Comparison of ENCODE assay signal across 28 mouse cellular contexts in genomic region chr15:27871260-27871659, GRCm38 (mm10).
DNase-seq lines count a peak whose midpoint lies in the region; ATAC-seq and TF ChIP-seq lines count a peak whose summit lies in the region.
"Had no signal": no experiment of that assay in that cellular context is flagged by ENCODE, and none has a peak within 500 bp of the region (broad histone marks: within the 10 kb centered on the region; RNA-seq: fewer than 3 reads in every experiment).

No protein-coding gene starts in this region.

- no peaks in the 10 kb centered on the region for H3K27me3 ChIP-seq in heart, embryonic 13.5 days (replicated peaks)
- H3K27me3 ChIP-seq in heart, adult 2 months (ENCODE audit: control insufficient read depth, insufficient read depth, low read length) = no peaks in the 10 kb centered on the region
- H3K27me3 ChIP-seq in testis, adult 2 months (ENCODE audit: control insufficient read depth, insufficient read depth, low read length) = no peaks in the 10 kb centered on the region
- H3K27me3 ChIP-seq in liver, embryonic 14.5 days (ENCODE audit: control insufficient read depth, insufficient read depth, low read length) = no peaks in the 10 kb centered on the region
- H3K27me3 ChIP-seq: embryonic facial prominence, embryonic 12.5 days; forebrain, embryonic 13.5 days; hindbrain, embryonic 15.5 days; intestine, embryonic 15.5 days; midbrain, embryonic 15.5 days; neural tube, embryonic 12.5 days; Patski had no signal

- peaks cover 1% of the 10 kb centered on the region; the same call in 1 of the 2 replicates for H3K79me2 ChIP-seq in heart, adult 2 months (replicated peaks; ENCODE audit: control insufficient read depth, insufficient read depth, low read length)

- peak overlapping the region; percentile 55 for H3K27ac ChIP-seq in heart, embryonic 13.5 days (replicated peaks)
- no peak overlapping the region for H3K27ac ChIP-seq in heart, adult 2 months
- H3K27ac ChIP-seq in testis, adult 2 months (ENCODE audit: control insufficient read depth, insufficient read depth, low read depth, low read length) = peak overlapping the region; percentile 42; the same call in 1 of the 2 replicates
- peak overlapping the region; percentile 47; the same call in 1 of the 2 replicates for H3K27ac ChIP-seq in liver, embryonic 14.5 days
- H3K27ac ChIP-seq: embryonic facial prominence, embryonic 12.5 days; forebrain, embryonic 13.5 days; gastrocnemius, adult 2 months; hindbrain, embryonic 15.5 days; intestine, embryonic 15.5 days; midbrain, embryonic 15.5 days; neural tube, embryonic 12.5 days had no signal

- DNase-seq in heart, adult 2 months = no peak
- no peak for DNase-seq in testis, postnatal 14 days (ENCODE audit: low spot score)
- DNase-seq in liver, embryonic 14.5 days (ENCODE audit: low read depth in 3 of 3, low spot score in 3 of 3) = no peak
- DNase-seq in left cerebral cortex, postnatal 10 days (ENCODE audit: extremely low spot score in 1 of 2, low spot score in 2 of 2) = no peak
- DNase-seq in urinary bladder, adult 2 months (ENCODE audit: low spot score) = no peak
- DNase-seq in ovary, postnatal 14 days (ENCODE audit: low spot score) = no peak
- DNase-seq: adrenal gland, adult 2 months; cerebellum, adult 11-12 months; cerebellum, postnatal 14 days; gastrocnemius, adult 2 months; heart, postnatal 4 days; kidney, adult 8-10 months; kidney, postnatal 10 days; lung, adult 18-20 months; lung, postnatal 10 days; retina, postnatal 1 day; right cerebral cortex, postnatal 25 days; spleen, adult 18-20 months; thymus, postnatal 25 days had no signal

- intact Hi-C loops in heart, adult 2 months (cut with DNase I) = no loop called here
- intact Hi-C loops in left cerebral cortex, postnatal 10 days (cut with DNase I) = no loop called here

- no peak for TF ChIP-seq POLR2A in heart, adult 2 months (IDR thresholded peaks at IDR 0.05; ENCODE audit: insufficient read depth, low read depth, low read length)
- TF ChIP-seq POLR2A in testis, adult 2 months (IDR thresholded peaks at IDR 0.05; ENCODE audit: control insufficient read depth, low read depth, low read length) = no peak

- peaks cover 42% of the 10 kb centered on the region for H3K4me1 ChIP-seq in heart, embryonic 13.5 days
- no peaks in the 10 kb centered on the region for H3K4me1 ChIP-seq in heart, adult 2 months (ENCODE audit: control insufficient read depth, insufficient read depth, low read length)
- H3K4me1 ChIP-seq in testis, adult 2 months (ENCODE audit: control insufficient read depth, insufficient read depth, low read length) = peaks cover 2% of the 10 kb centered on the region
- peaks cover 2 to 17% of the 10 kb centered on the region in 2 experiments; a peak in 3 of 4 replicates for H3K4me1 ChIP-seq in liver, embryonic 14.5 days (replicated peaks; ENCODE audit: control insufficient read depth in 2 of 2, insufficient read depth in 2 of 2, low read length in 1 of 2)
- H3K4me1 ChIP-seq: embryonic facial prominence, embryonic 12.5 days; forebrain, embryonic 13.5 days; intestine, embryonic 15.5 days; neural tube, embryonic 12.5 days had no signal

- no peak for TF ChIP-seq CTCF in heart, adult 2 months (IDR thresholded peaks at IDR 0.05)
- TF ChIP-seq CTCF in testis, adult 2 months (IDR thresholded peaks at IDR 0.05; ENCODE audit: control insufficient read depth, insufficient read depth, insufficient replicate concordance, low read depth, low read length) = no peak
- TF ChIP-seq CTCF in liver, embryonic 14.5 days (IDR thresholded peaks at IDR 0.05; ENCODE audit: low read depth) = no peak

- H3K4me3 ChIP-seq in heart, embryonic 13.5 days = no peak overlapping the region
- H3K4me3 ChIP-seq in heart, adult 2 months = no peak overlapping the region
- peak overlapping the region; percentile 14 for H3K4me3 ChIP-seq in testis, adult 2 months (ENCODE audit: control insufficient read depth, low read depth, low read length)
- H3K4me3 ChIP-seq in liver, embryonic 14.5 days (ENCODE audit: insufficient read depth in 1 of 2, low read depth in 2 of 2, low read length in 2 of 2) = peak overlapping the region; percentile 15 to 19
- H3K4me3 ChIP-seq: embryonic facial prominence, embryonic 12.5 days; forebrain, embryonic 13.5 days; gastrocnemius, adult 2 months; hindbrain, embryonic 15.5 days; intestine, embryonic 15.5 days; midbrain, embryonic 15.5 days; neural tube, embryonic 12.5 days had no signal

- no peaks in the 10 kb centered on the region for H3K9me3 ChIP-seq in heart, embryonic 13.5 days
- H3K9me3 ChIP-seq in liver, embryonic 14.5 days (ENCODE audit: control insufficient read depth, low read length) = no peaks in the 10 kb centered on the region
- H3K9me3 ChIP-seq: embryonic facial prominence, embryonic 12.5 days; forebrain, embryonic 13.5 days; hindbrain, embryonic 15.5 days; intestine, embryonic 15.5 days; midbrain, embryonic 15.5 days; neural tube, embryonic 12.5 days had no signal

- H3K36me3 ChIP-seq in heart, embryonic 13.5 days = peaks cover 44% of the 10 kb centered on the region
- no peaks in the 10 kb centered on the region for H3K36me3 ChIP-seq in heart, adult 2 months (ENCODE audit: control insufficient read depth, insufficient read depth, low read length)
- no peaks in the 10 kb centered on the region for H3K36me3 ChIP-seq in testis, adult 2 months (ENCODE audit: control insufficient read depth, insufficient read depth, low read length)
- no peaks in the 10 kb centered on the region for H3K36me3 ChIP-seq in liver, embryonic 14.5 days (replicated peaks; ENCODE audit: control insufficient read depth, insufficient read depth, low read depth)
- H3K36me3 ChIP-seq: midbrain, embryonic 15.5 days had no signal

- no peak overlapping the region for H3K9ac ChIP-seq in heart, embryonic 13.5 days
- H3K9ac ChIP-seq in heart, adult 2 months (ENCODE audit: low read depth, low read length) = no peak overlapping the region
- H3K9ac ChIP-seq in liver, embryonic 14.5 days (replicated peaks) = peak overlapping the region; percentile 34; the same call in 1 of the 2 replicates
- H3K9ac ChIP-seq: embryonic facial prominence, embryonic 12.5 days; forebrain, embryonic 13.5 days; hindbrain, embryonic 15.5 days; intestine, embryonic 15.5 days; midbrain, embryonic 15.5 days; neural tube, embryonic 12.5 days had no signal

- TF ChIP-seq EP300 in heart, adult 2 months (IDR thresholded peaks at IDR 0.05; ENCODE audit: insufficient read depth, low read depth, low read length) = no peak
- TF ChIP-seq EP300 in liver, embryonic 14.5 days (IDR thresholded peaks at IDR 0.05; ENCODE audit: low read depth) = no peak

- 74% methylated on average over 13 of the region's 13 CpGs for WGBS in heart, embryonic 13.5 days
- 86% methylated on average over 13 of the region's 13 CpGs for WGBS in heart, adult 2 months
- 21% methylated on average over 13 of the region's 13 CpGs for WGBS in liver, embryonic 14.5 days (ENCODE audit: insufficient replicate concordance)

- ATAC-seq in heart, embryonic 13.5 days (ENCODE audit: extremely low read depth, insufficient number of reproducible peaks, low FRiP score, low TSS enrichment) = no peak
- peak; percentile 64 for ATAC-seq in liver, embryonic 14.5 days (ENCODE audit: insufficient read depth)
- ATAC-seq: forebrain, embryonic 13.5 days; intestine, embryonic 15.5 days; midbrain, embryonic 15.5 days; Patski had no signal

- no peak overlapping the region for H3K4me2 ChIP-seq in heart, embryonic 13.5 days
- peak overlapping the region; percentile 65 for H3K4me2 ChIP-seq in liver, embryonic 14.5 days (ENCODE audit: low read depth)
- H3K4me2 ChIP-seq: embryonic facial prominence, embryonic 12.5 days; forebrain, embryonic 13.5 days; hindbrain, embryonic 15.5 days; intestine, embryonic 15.5 days; midbrain, embryonic 15.5 days; neural tube, embryonic 12.5 days had no signal

Comparison
In these comparisons a context has a peak if more than half of its experiments do, and no peak if none do; other contexts are left out.
1. H3K4me3 ChIP-seq: peak in testis, adult 2 months (single experiment) and liver, embryonic 14.5 days (2 of 2); none in heart, embryonic 13.5 days (single experiment) and heart, adult 2 months (single experiment).